Mouse (Mus musculus): ENCODE measurements around the gene Baat.
"Not testable (repeated sequence)": the region's sequence is repeated elsewhere in the genome, so short reads cannot be mapped to it uniquely, and the experiment has no call there.

The Baat gene

DNA sequence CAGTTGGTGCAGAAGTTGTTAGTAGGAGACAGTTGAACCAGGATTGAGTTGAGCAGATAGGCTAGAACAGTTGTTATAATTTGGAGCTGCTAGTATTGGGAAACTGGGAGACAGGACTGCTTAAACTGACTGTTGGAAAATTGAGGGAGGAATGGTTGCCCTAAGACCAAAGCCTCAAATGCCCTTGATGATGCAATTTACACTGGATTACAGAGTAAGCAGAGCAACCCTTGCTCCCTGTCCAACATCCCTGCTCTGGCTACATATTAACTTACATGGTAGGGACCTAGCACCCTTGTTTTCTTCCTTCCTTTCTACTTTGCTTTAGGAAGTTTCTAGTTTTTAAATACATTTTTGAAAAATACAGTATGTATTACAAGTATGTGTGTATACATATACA is 20.9 kb downstream of the Baat start:
- DNase-seq (ENCODE audit: low spot score in 2 of 2) = no peak

DNA sequence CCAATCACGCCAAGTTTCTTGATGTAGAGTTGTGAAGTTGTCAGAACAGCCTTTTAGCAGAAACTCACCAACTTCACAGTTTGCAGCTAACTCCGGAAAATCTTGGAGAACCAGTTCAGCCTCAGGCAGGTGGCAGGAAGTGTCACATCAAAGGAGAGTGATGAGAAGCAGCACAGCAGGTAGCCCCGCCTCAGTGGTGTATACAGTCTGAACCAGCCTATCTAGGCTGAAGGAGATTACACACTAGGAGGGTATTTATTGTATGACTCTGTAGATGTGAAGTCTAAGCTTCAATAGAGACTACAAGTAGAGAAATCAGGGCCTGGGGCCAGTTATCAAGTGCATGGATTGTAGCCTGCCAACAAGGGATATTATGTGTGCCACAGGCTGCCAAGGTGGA is 25.5 kb downstream of the Baat start:
- no peak for DNase-seq (ENCODE audit: low spot score in 2 of 2)

DNA sequence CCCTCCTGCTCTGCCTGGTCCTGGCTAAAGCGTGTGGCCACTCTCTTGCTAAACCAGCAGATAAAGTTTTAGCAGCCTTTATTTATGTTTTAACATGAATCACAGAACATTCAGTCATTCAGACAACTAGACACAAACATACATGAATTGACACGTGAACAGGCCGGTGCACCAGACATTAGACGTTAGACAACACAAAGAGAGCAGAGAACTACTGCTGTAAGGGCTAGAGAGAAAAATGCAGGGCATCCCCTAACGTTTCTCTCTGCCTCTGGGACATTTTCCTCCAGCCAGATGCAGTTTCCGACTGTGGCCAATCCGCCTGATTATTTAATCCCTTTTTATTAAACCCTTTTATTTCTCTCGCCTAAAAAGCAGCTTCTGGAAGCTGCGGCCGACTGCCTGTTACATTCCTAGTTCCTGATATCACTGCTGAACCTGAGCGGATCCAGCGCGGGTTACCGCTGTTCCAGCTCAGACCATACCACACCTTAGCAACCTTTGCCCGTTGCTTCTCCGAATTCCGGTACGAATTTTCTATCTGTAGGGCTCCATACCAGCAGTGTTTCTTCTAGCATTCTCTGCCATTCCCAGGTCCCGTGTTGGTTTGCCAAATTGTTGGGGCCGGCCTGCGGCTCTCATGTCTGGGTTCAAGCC is 26.1 kb downstream of the Baat start:
- DNase-seq (ENCODE audit: low spot score in 2 of 2) = no peak

DNA sequence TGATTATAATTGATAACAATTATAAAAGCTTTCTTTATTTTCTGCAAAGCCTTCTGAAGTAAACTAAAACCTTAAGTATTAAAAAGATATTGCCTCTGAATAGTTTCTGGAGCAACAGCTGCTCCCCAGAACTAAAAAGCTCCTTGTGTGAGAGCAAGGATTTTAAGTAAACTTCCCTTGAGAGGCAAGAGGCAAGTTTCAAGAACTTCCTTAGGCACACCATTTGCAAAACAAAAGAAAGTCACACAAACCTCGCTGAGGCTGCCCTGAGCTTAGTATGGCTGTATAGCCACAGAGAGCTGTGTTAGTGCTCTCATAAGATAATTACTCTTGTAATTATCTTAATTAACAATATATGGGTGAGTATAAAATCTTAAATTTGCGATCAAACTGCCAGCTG is 27.3 kb downstream of the Baat start:
- not testable (repeated sequence) for DNase-seq (ENCODE audit: low spot score in 2 of 2)

DNA sequence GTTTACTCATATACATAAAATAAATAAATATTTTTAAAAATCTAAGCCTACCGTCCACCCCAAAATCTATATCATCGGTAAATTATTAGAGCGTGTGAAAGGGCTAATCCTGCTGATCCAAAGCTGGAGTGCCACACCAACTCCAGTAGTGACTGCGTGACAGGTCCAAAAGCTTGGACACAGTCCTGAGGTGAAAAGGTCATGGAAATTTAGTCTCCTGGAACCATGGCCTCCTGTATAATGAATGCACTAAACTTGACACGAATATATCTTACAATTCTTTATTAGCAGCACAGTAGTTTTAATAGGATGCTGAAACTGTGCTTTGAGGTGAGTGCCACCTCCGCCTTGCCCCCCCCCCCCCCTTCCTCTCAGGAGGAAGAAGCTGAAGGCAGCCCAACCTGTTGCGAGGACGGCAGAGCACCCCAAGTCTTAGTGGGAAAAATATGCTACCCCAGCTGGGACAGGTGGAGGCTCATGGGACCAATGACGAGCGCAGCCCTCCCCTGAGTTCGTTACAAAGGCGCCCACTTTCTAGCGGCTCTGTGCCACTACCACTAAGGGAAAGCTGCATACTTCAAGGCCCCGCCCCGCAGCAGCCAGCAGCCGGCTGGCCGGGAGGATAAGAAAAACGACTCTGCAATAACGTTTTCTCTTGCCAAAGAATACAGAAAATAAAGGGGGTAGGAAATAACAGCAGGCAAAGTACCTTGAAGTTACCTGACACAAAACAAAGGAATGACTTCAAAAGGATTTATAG is 28.1 kb downstream of the Baat start:
- DNase-seq (ENCODE audit: low spot score in 2 of 2) = no peak

DNA sequence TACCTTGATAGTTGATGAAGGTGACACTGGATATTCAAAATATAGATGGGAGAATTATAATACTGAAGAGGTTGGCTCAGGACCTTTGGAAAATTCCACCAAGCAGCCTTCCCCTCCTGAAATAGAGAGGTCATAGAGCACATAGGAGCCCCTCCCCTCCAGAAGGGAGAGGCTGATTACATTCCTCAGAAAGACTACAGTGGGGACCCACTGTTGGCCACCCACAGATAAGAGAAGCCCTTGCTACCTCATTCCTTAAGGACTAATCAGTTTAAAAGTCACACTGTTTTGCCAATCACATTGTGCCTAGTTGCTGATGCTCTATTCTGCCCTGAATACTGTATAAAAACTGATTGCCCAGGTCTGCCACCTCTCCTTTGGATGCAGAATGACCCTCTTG is 31.8 kb downstream of the Baat start:
- DNase-seq (ENCODE audit: low spot score in 2 of 2) = no peak

DNA sequence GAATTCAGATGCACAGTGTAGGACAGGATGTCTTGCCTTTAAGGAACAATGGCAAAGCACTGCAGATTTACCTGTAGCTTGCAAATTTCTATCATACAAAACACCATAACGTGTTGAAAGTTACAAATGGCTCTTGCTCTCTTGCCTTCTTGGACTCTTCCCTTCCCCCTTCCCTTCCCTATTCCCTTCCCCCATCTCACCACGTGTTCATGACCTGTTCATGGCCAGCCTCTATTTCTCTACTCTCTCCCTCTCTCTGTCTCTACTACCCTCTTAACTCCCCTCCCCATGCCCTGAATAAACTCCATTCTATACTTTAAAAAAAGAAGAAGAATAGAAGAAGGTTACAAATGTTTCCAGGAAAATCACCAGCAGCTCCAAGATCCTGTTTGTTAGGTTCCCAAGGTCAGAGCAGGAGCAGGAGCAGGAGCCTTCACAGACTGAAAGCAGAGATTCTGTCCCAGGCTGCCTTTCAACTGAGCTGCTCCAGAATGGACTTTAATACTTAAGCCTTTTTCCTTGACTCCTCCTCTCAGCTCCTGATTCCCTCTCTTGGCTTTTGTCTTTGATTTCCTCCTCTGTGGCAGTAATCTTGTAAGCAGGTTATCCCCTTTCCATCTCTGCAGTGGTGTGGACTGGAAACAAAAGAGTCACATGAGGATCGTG is 32.8 kb downstream of the Baat start, which contains the start of gene Acnat1:
TSS of gene Acnat1 (minus strand) at position 478 of the 666 bp plus-strand sequence.
- DNase-seq (ENCODE audit: low spot score in 2 of 2) = no peak

DNA sequence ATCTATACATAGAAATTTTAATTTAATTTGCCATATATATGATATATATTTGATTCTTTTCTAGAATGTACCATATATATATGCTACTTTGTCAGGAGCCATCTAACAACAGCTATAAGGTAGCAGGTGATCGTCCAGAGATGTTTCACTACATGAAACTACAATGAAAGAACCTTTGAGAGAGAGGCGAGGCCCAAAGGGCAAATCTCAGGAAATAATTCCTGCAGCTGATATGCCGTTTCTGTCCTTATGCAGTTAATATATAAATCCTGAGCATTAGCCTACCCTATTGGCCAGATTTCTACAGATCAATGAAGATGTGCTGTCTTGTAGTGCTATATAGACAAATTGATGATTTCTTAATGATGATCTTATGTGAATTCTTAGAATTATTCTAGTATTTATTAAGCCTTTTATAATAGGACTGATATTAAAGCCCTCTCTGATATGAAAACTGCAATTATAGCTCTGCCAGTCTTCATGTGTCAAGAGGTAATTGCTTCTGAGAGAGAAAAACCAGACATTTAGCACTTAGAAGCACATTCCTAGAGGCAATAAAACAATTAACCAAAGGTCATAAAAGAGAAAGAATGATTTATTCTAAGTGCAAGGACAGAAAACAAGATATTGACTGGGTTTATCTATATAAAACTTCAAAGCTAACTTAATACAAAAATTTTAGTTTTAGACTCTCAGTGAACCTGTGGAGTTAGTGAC is 36.8 kb downstream of the Baat start:
- no peak for DNase-seq (ENCODE audit: low spot score in 2 of 2)

DNA sequence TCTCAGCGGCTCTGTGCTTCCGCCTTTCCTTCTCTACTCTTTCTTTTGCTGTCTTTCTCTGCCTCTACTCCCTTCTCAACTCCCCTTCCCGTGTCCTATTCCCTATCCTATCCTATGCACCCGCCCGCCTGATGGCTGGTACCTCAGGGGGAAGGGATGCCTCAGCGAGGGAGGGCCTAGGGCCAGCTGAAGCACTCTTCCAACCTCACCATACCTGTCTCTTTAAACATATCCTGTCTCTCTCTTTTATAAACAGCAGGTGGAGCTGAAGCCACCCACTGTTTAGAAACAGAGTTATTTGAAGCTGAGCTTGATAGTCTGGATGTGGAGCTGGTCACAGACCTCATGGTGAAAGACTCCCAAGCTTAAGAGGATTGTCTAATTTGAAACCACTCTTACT is 39.0 kb downstream of the Baat start:
- no peak for DNase-seq (ENCODE audit: low spot score in 2 of 2)

DNA sequence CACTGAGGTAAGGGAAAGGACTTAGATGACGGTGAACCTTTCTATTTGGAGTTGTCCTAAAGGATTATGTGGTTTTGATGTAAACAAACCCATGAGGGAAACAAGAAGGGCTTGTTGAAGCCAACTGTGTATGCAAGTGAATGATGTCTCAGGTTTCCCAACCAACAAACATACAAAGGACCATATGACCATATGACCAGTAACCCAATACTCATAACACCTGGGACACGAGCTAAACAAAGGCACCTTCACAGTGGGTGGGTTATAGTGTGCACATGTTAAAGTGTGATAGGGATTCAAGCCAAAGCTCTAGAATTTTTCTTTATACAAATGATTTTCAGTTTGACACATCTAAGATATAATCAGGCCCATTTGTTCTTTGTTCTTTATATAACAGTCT is 50.2 kb downstream of the Baat start:
- DNase-seq (ENCODE audit: low spot score in 2 of 2) = no peak

DNA sequence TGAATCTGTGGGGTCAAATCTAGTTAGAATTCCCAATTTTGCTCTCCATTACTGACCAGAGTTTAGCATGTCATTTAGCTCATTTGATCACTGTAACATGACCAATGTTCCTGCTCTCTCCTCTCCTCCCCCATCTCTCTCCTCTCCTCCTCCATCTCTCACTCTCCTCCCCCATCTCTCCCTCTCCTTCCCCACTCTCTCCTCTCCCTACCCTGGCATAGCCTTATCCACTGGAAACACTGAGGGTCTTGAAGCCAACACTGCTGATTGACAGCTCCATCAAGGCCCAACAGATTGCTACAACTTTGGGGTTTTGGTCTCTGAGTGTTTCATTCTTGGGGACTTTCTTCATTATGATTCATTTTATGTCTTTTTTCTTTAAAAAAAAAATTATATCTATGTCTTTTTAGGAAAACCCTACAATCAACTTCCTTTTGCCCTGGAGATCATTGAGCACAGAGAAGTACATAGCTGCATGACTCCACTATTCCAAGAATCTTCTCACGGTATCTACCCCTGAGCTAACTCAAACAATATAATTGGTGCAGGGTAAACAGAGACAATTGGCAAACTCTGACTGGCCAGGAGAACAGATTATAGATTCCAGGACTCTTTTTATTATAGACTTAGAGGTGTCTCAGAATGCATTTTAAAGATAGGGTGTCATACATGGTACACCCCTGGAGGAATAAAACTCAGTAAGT is 54.4 kb downstream of the Baat start:
- no peak for DNase-seq (ENCODE audit: low spot score in 2 of 2)

DNA sequence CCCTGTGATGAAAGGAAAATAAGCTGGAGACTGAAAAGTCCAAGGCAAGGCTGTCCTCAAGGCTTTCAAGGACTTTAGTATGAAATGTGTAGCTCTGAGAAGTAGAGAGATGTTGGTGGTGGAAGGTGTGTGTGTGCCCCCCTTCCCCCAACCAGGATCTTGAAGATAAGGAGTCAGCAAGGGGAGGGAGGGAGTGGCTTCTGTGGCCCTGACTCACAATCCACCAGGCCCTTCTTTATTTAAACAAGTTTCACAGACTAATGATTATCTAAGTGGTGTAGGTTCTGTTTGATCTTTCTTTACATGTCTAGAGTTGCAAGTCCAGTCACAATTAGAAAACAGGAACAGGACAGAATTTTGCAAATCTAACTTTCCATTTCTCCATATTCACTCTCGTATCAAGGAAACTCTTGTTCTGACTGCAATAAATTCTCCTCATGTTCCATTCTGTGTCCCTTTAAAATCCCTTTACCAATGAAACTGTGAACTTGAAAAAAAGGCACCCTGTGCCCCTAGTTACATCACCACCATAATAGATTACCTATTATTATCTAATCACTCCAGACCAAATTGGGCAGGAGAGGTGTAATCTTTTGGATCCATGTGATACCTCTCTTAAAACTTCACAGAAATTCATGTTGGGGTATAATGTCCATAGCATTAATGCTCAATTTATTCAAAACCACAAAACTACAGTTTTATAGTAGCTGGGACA is 55.1 kb downstream of the Baat start:
- DNase-seq (ENCODE audit: low spot score in 2 of 2) = not testable (repeated sequence)
